Mouse (Mus musculus): ENCODE measurements around the gene Gm10352.
"Not testable (repeated sequence)": the region's sequence is repeated elsewhere in the genome, so short reads cannot be mapped to it uniquely, and the experiment has no call there.

The Gm10352 gene

DNA sequence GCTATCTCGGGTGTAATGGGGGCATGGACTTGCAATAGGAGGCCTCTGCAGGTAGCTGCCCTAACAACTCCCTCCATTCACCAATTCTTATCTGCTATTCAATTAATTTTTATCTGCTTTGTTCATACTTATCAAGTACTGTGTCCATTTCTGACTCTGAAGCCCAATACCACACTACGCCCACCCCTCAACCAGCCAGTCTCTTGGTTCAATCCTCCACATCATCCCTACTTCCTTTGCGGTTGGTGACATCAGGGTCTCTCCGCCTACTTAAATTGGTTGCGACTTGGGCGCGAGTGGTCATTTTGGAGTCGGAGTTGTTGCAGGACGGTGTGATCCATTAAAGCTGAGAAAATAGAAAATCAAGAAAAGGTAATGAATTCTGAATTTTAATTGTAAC, at the start of gene Gm10352:
Gene Gm10352 (plus strand): TSS at position 301 of the 400 bp plus-strand sequence.
- DNase-seq (ENCODE audit: low spot score in 2 of 2), result not testable (repeated sequence)

DNA sequence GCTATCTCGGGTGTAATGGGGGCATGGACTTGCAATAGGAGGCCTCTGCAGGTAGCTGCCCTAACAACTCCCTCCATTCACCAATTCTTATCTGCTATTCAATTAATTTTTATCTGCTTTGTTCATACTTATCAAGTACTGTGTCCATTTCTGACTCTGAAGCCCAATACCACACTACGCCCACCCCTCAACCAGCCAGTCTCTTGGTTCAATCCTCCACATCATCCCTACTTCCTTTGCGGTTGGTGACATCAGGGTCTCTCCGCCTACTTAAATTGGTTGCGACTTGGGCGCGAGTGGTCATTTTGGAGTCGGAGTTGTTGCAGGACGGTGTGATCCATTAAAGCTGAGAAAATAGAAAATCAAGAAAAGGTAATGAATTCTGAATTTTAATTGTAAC, 31.5 kb downstream of the Gm10352 start, which contains the start of gene Gm29289:
Gene Gm29289 (plus strand): TSS at position 301 of the 400 bp plus-strand sequence.
- not testable (repeated sequence) for DNase-seq (ENCODE audit: low spot score in 2 of 2)
